Mouse (Mus musculus): ENCODE measurements at regions not wholly inside any gene's neighbourhood (a gene's known extent, or its start where the extent isn't known, plus 50 kb on each side); places are given as distances from the start of the nearest gene placed in this dataset.
"Not testable (repeated sequence)": the region's sequence is repeated elsewhere in the genome, so short reads cannot be mapped to it uniquely, and the experiment has no call there.

DNA sequence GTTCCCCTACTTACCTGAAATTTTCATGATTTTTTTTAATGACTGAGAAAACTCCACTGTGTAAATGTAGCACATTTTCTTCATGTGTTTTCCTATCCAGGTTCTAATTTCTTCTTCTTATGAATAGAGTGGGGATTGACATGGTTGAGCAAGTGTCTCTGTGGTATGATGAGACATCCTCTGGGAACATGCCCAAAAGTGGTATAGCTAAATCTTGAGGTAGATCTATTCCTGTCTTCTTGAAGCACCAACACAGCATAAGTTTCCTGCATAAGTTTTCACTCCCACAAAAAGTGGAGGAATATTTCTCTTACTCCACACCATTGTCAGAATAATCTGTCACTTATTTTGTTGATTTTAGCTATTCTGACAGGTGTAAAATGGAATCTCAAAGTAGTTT is 161.1 kb upstream of the Oprm1 start:
- DNase-seq (ENCODE audit: low spot score in 2 of 2), result no peak

DNA sequence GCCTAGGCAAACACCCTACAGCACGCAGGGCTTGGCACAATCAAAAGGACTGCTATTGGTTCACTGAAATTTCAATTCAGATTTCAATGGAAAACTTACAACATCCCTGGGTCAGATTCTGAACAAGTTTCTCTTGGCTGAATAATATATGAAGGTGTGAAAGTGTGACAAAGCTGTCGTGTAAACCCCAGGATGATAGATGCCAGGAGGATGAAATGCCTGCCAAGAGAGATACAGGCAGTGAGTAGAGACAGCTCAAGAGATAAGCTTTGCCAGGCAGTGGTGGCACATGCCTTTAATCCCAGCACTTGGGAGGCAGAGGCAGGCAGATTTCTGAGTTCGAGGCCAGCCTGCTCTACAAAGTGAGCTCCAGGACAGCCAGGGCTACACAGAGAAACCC is 159.7 kb upstream of the Oprm1 start:
- DNase-seq (ENCODE audit: low spot score in 2 of 2), result not testable (repeated sequence)

GRCm38 (mm10) chr10:6647576-6647975 is 110.7 kb upstream of the Oprm1 start:
- no peak for DNase-seq (ENCODE audit: low spot score in 2 of 2)

GRCm38 (mm10) chr10:6685308-6686080 is 72.8 kb upstream of the Oprm1 start:
- no peak for DNase-seq (ENCODE audit: low spot score in 2 of 2)

DNA sequence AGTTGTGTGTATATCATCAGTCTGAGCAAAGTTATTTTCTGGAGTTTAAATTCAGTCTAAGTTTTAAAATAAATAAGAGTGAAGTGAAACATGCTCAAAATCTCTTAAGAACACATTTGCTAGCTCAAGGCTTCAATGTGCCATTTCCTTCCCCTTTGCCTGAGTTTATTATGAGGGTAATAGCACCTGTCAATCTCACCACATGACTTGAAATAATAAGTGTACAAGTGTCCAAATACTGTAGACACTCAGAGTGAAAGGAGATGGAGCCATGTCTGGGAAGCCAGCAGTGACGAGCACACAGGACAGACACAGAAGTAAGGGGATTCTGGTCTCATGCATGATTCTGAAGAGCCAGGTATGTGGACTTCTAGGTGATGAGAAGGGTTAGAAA is 72.2 kb upstream of the Oprm1 start:
- no peak for DNase-seq (ENCODE audit: low spot score in 2 of 2)

All from frontal cortex, postnatal 25 days (tissue).